Mouse (Mus musculus): ENCODE measurements at regions not wholly inside any gene's neighbourhood (a gene's known extent, or its start where the extent isn't known, plus 50 kb on each side); places are given as distances from the start of the nearest gene placed in this dataset.

DNA sequence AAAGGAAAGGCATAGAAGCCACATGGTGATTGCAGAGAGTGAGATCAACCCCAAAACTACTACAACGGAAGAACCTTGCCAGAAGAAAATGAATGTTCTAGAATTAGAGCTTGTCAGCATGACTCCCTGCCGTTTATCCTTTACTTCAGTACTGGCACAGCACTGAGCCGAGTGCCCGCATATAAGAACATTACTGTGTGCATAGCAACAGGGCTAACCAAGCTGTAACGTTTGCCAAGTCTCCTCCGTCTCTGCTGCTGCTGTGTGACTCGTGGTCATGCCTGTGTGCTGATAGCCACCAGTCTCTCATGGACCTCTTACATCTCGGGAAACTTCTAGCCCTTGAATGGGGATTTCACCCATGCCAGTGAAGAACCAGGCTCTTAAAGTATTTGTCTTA, 228.1 kb upstream of the Zdhhc25 start:
- no peak for TF ChIP-seq POLR2A (IDR thresholded peaks at IDR 0.05; ENCODE audit: low read depth, low read length)
- TF ChIP-seq CTCF (IDR thresholded peaks at IDR 0.05; ENCODE audit: extremely low read depth, insufficient read depth, insufficient read length, insufficient replicate concordance): no peak

All from spleen, adult 2 months (tissue).